ENCODE assay signal across 8 mouse cellular contexts in genomic region chr2:9889651-9890183, GRCm38 (mm10). TPM values are rescaled to one million over a fixed set of nuclear protein-coding genes. Genes with fewer than 3 reads are reported as not detected.
DNase-seq lines count a peak whose midpoint lies in the region; ATAC-seq and TF ChIP-seq lines count a peak whose summit lies in the region.

Gene Gata3 (minus strand): TSS chr2:9890034.

- intact Hi-C loops in left cerebral cortex, adult 2 months (cut with DNase I) = loop anchor here (10.0 kb wide), 1 partner anchor 1215 kb away; no protein-coding TSS in a partner anchor

- no peak within 1 kb of the TSS for H3K27ac ChIP-seq in layer of hippocampus, adult 2 months
- H3K27ac ChIP-seq in left cerebral cortex, adult 2 months = no peak within 1 kb of the TSS

- peak; percentile 34 for DNase-seq in kidney, postnatal 10 days
- no peak for DNase-seq in kidney, adult 8-10 months
- DNase-seq in adrenal gland, postnatal 25 days = no peak
- DNase-seq in neural tube, embryonic 10.5 days (ENCODE audit: extremely low spot score, low spot score) = peak; percentile 49
- DNase-seq in layer of hippocampus, adult 2 months (ENCODE audit: low spot score in 2 of 2) = no peak
- DNase-seq in left cerebral cortex, adult 8-10 months (ENCODE audit: low spot score in 2 of 2) = no peak
- no peak for DNase-seq in left cerebral cortex, adult 2 months (ENCODE audit: extremely low spot score in 1 of 2, low spot score in 2 of 2)

- no peak within 1 kb of the TSS for H3K4me3 ChIP-seq in layer of hippocampus, adult 2 months
- no peak within 1 kb of the TSS for H3K4me3 ChIP-seq in left cerebral cortex, adult 2 months

- ATAC-seq in inflammation-experienced regulatory T-cells, adult 6 months = no peak

- no peak for TF ChIP-seq CTCF in layer of hippocampus, adult 2 months (conservative IDR thresholded peaks at IDR 0.05)
- TF ChIP-seq CTCF in left cerebral cortex, adult 2 months (IDR thresholded peaks at IDR 0.05) = no peak

RNA-seq across cellular contexts. Expression of gene Gata3, which starts in this region (rescaled TPM):
- 17.2 and 25.5 TPM in 2 replicates for total RNA-seq in adrenal gland, postnatal 25 days (2021)
- polyA plus RNA-seq in inflammation-experienced regulatory T-cells, adult 6 months (2017; shearing (Covaris generic)) = 100 to 1,000 TPM; 131 to 148 (median 135) TPM
- total RNA-seq in layer of hippocampus, adult 2 months (2021) = not detected
- 1 to 10 TPM in 1 of 4 experiments, under 1 TPM in 1, not detected in 2; 0.28 to 1.4 TPM for total RNA-seq in left cerebral cortex, adult 8-10 months (2022)
- not detected for total RNA-seq in left cerebral cortex, adult 2 months (2021)

Comparison
In these comparisons a context has a peak if more than half of its experiments do, and no peak if none do; other contexts are left out.
1. DNase-seq: peak in kidney, postnatal 10 days (single experiment) and neural tube, embryonic 10.5 days (single experiment); none in kidney, adult 8-10 months (0 of 2), adrenal gland, postnatal 25 days (single experiment), layer of hippocampus, adult 2 months (0 of 2), left cerebral cortex, adult 8-10 months (0 of 2) and left cerebral cortex, adult 2 months (0 of 2).